Mouse (Mus musculus): ENCODE results near the gene Thap2.

GRCm38 (mm10) chr10:115421976-115422375 lies 37.7 kb upstream of the Thap2 start:
- TF ChIP-seq TBP (IDR thresholded peaks at IDR 0.05; ENCODE audit: low read depth, low read length) (no peak), UBTF (IDR thresholded peaks at IDR 0.05; ENCODE audit: borderline replicate concordance, insufficient read depth, low read depth, low read length) (no peak), BHLHE40 (IDR thresholded peaks at IDR 0.05; ENCODE audit: borderline replicate concordance, low read depth, low read length) (no peak), CTCF (IDR thresholded peaks at IDR 0.05 in 2 of 3, conservative IDR thresholded peaks at IDR 0.05 in 1 of 3; ENCODE audit: control insufficient read depth in 1 of 3, insufficient read depth in 1 of 3, low read depth in 2 of 3, low read length in 3 of 3, poor library complexity in 1 of 3, severe bottlenecking in 1 of 3) (no peak), KAT2A (conservative IDR thresholded peaks at IDR 0.05; ENCODE audit: low read depth, low read length) (no peak), MAX (IDR thresholded peaks at IDR 0.05; ENCODE audit: low read length) (no peak), GATA1 (IDR thresholded peaks at IDR 0.05; ENCODE audit: low read depth, low read length) (no peak), POLR2A (IDR thresholded peaks at IDR 0.05; ENCODE audit: control insufficient read depth in 1 of 2, insufficient read depth in 1 of 2, low read depth in 1 of 2, low read length in 2 of 2, poor library complexity in 1 of 2) (no peak), POLR2AphosphoS5 (IDR thresholded peaks at IDR 0.05; ENCODE audit: borderline replicate concordance, low read depth, low read length) (no peak), EP300 (IDR thresholded peaks at IDR 0.05; ENCODE audit: low read depth in 1 of 2, low read length in 2 of 2) (no peak), E2F4 (IDR thresholded peaks at IDR 0.05; ENCODE audit: borderline replicate concordance, low read depth, low read length) (no peak), USF1 (IDR thresholded peaks at IDR 0.05; ENCODE audit: low read depth, low read length) (no peak), NRF1 (IDR thresholded peaks at IDR 0.05; ENCODE audit: insufficient read depth, low read depth, low read length, poor library complexity, severe bottlenecking) (no peak), MAFK (IDR thresholded peaks at IDR 0.05; ENCODE audit: borderline replicate concordance, low read depth, low read length) (no peak)
